Mouse (Mus musculus) cortical plate, adult 2 months (tissue): ENCODE data around the gene Cep78.

Experiments
- CTCF ChIP-seq: fragments of 200-500 bp; IDR thresholded peaks from 2 replicates; pipeline ENCODE4 v1.5.1; 2011; ENCODE audit warnings: mild to moderate bottlenecking, control low read depth, low read length; ENCODE audit not compliant: insufficient read depth; ENCODE audit errors: extremely low read depth
- POLR2A ChIP-seq: fragments of 200-500 bp; IDR thresholded peaks from 2 replicates; pipeline ENCODE4 v1.6.1; 2011; ENCODE audit warnings: mild to moderate bottlenecking, low read length, control low read depth; ENCODE audit not compliant: insufficient read depth; ENCODE audit errors: extremely low read depth

GRCm38 (mm10) chr19:15943117-15943423 lies 41.7 kb downstream of the Cep78 start:
- no peak for TF ChIP-seq CTCF
- TF ChIP-seq POLR2A, result no peak
